Mouse (Mus musculus) C2C12 (cell line): ENCODE data around the gene Zfp296.

Source experiments
- CEBPB ChIP-seq: IDR thresholded peaks from one replicate; pipeline ENCODE4 v1.6.1; 2011; ENCODE audit warnings: low read depth, mild to moderate bottlenecking, control low read depth, moderate library complexity
- CTCF ChIP-seq: IDR thresholded peaks from one replicate; pipeline ENCODE4 v1.5.1; 2011; ENCODE audit not compliant: control insufficient read depth, insufficient read depth, insufficient read length
- MAX ChIP-seq: IDR thresholded peaks from one replicate; pipeline ENCODE4 v1.6.1; 2011; ENCODE audit warnings: mild to moderate bottlenecking, control low read depth
- MYOD1 ChIP-seq: IDR thresholded peaks from one replicate; pipeline ENCODE4 v1.6.1; 2011; ENCODE audit warnings: low read depth; ENCODE audit not compliant: control insufficient read depth, insufficient read length
- USF1 ChIP-seq: IDR thresholded peaks from one replicate; pipeline ENCODE4 v1.6.1; 2011; ENCODE audit warnings: low read depth, mild to moderate bottlenecking, control low read depth, moderate library complexity

GRCm38 (mm10) chr7:19542155-19542691, 34.9 kb upstream of the Zfp296 start:
- no peak for TF ChIP-seq CTCF
- no peak for TF ChIP-seq USF1
- no peak for TF ChIP-seq CEBPB
- TF ChIP-seq MAX: no peak
- TF ChIP-seq MYOD1: no peak
